Comparison of ENCODE assay signal across 14 mouse cellular contexts in genomic region chr9:29272861-29273260, GRCm38 (mm10).
"Had no signal": no experiment of that assay in that cellular context is flagged by ENCODE, and none has a peak within 500 bp of the region (broad histone marks: within the 10 kb centered on the region; RNA-seq: fewer than 3 reads in every experiment).

No protein-coding gene starts in this region.

- ATAC-seq: midbrain, embryonic 16.5 days had no signal

- DNase-seq: lung, adult 18-20 months; lung, embryonic 14.5 days; lung, postnatal 10 days; lung, postnatal 4 days; midbrain, embryonic 14.5 days; retina, postnatal 1 day; right cerebral cortex, adult 18-20 months; right cerebral cortex, postnatal 25 days; right cerebral cortex, postnatal 4 days; spleen, adult 18-20 months; thymus, adult 18-20 months; thymus, postnatal 14 days; thymus, postnatal 36 days had no signal
